In the genomic region with DNA sequence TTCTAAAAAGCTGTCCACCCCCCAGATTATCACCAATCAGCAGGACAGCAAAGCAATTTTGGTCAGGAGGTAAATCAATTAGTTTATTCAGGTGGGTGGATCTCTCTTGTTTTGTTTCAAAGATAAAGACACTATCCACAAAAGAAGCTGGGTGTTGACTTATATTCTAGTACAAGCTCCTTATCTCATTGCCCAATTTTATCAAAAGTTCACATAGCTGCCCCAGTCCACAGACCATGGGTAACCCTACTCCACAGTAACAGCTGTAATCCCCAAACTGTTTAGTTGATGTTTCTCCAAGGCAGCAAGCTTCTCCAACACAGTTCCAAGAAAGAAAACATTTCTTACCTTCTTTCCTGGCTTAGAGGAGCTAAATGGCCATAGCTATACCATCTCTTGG, we compare ENCODE assay signal across 20 mouse cellular contexts. TPM values are rescaled to one million over a fixed set of nuclear protein-coding genes. Genes with fewer than 3 reads are reported as not detected.
A peak's percentile ranks its signal among the peaks of the same experiment; 100 is the strongest.
DNase-seq lines count a peak whose midpoint lies in the region; ATAC-seq and TF ChIP-seq lines count a peak whose summit lies in the region.
"Had no signal": no experiment of that assay in that cellular context is flagged by ENCODE, and none has a peak within 500 bp of the region (broad histone marks: within the 10 kb centered on the region; RNA-seq: fewer than 3 reads in every experiment).

No protein-coding gene starts in this region.

- H3K4me3 ChIP-seq in MEL (ENCODE audit: control insufficient read depth in 1 of 2, insufficient read depth in 1 of 2, low read depth in 2 of 2, low read length in 2 of 2), result no peak overlapping the region
- H3K4me3 ChIP-seq in liver, embryonic 15.5 days (replicated peaks), result no peak overlapping the region
- H3K4me3 ChIP-seq in left cerebral cortex, adult 2 months, result no peak overlapping the region
- H3K4me3 ChIP-seq: embryonic facial prominence, embryonic 12.5 days; heart, embryonic 10.5 days; hindbrain, embryonic 13.5 days had no signal

- no peak overlapping the region for H3K9ac ChIP-seq in MEL (ENCODE audit: control insufficient read depth, low read depth, low read length, poor library complexity, severe bottlenecking)
- H3K9ac ChIP-seq in liver, embryonic 15.5 days, result no peak overlapping the region
- H3K9ac ChIP-seq: embryonic facial prominence, embryonic 12.5 days; hindbrain, embryonic 13.5 days had no signal

- peak; percentile 23 for DNase-seq in MEL (ENCODE audit: low read depth, low spot score)
- peak; percentile 14 for DNase-seq in c-Kit-positive CD71-positive TER-119-positive erythroid progenitor cells, embryonic 14.5 days (ENCODE audit: low spot score)
- DNase-seq in adrenal gland, postnatal 14 days, result no peak
- no peak for DNase-seq in heart, postnatal 10 days
- no peak for DNase-seq in left cerebral cortex, adult 2 months (ENCODE audit: extremely low spot score in 1 of 2, low spot score in 2 of 2)
- DNase-seq: adrenal gland, postnatal 25 days; cerebellum, adult 11 months; cerebellum, adult 8-10 months; cerebellum, postnatal 25 days; gastrocnemius, postnatal 10 days; heart, adult 18-20 months; heart, postnatal 14 days had no signal

- ATAC-seq in liver, embryonic 15.5 days (ENCODE audit: insufficient read depth), result peak; percentile 34; the same call in 1 of the 2 replicates
- ATAC-seq: activated CD4-positive, CD25-positive, alpha-beta regulatory T cell, adult 4 months; forebrain, embryonic 16.5 days; hindbrain, postnatal 0 days; Patski had no signal

- peaks cover 2% of the 10 kb centered on the region; the same call in 1 of the 2 replicates for H3K79me2 ChIP-seq in MEL (ENCODE audit: control insufficient read depth, insufficient read depth, low read length, poor library complexity)

- no peak for TF ChIP-seq CTCF in MEL (IDR thresholded peaks at IDR 0.05 in 2 of 3, conservative IDR thresholded peaks at IDR 0.05 in 1 of 3; ENCODE audit: control insufficient read depth in 1 of 3, insufficient read depth in 1 of 3, low read depth in 2 of 3, low read length in 3 of 3, poor library complexity in 1 of 3, severe bottlenecking in 1 of 3)
- TF ChIP-seq CTCF in left cerebral cortex, adult 2 months (IDR thresholded peaks at IDR 0.05), result no peak

- H3K36me3 ChIP-seq in MEL (ENCODE audit: control insufficient read depth in 1 of 2, insufficient read depth in 2 of 2, low read length in 2 of 2), result peaks cover 4 to 20% of the 10 kb centered on the region in 2 experiments; a peak in 3 of 4 replicates
- no peaks in the 10 kb centered on the region for H3K36me3 ChIP-seq in liver, embryonic 15.5 days (replicated peaks)

- peaks cover 15 to 23% of the 10 kb centered on the region in 2 experiments for H3K4me1 ChIP-seq in MEL (ENCODE audit: control insufficient read depth in 1 of 2, insufficient read depth in 2 of 2, low read length in 2 of 2)
- H3K4me1 ChIP-seq in liver, embryonic 15.5 days (replicated peaks), result peaks cover 23% of the 10 kb centered on the region
- H3K4me1 ChIP-seq: embryonic facial prominence, embryonic 12.5 days; heart, embryonic 10.5 days; hindbrain, embryonic 13.5 days had no signal

- H3K27ac ChIP-seq in MEL (ENCODE audit: control insufficient read depth, low read depth, low read length), result peak overlapping the region; percentile 21; the same call in 1 of the 2 replicates
- H3K27ac ChIP-seq in liver, embryonic 15.5 days (replicated peaks), result no peak overlapping the region
- no peak overlapping the region for H3K27ac ChIP-seq in left cerebral cortex, adult 2 months
- H3K27ac ChIP-seq: embryonic facial prominence, embryonic 12.5 days; heart, embryonic 10.5 days; hindbrain, embryonic 13.5 days; hindbrain, postnatal 0 days had no signal

- no peak for TF ChIP-seq RAD21 in MEL (IDR thresholded peaks at IDR 0.05; ENCODE audit: low read depth, low read length)

- peak; percentile 35 to 58; a peak in 3 of 4 replicates for TF ChIP-seq EP300 in MEL (IDR thresholded peaks at IDR 0.05; ENCODE audit: low read depth in 1 of 2, low read length in 2 of 2)

- H3K9me3 ChIP-seq in MEL (replicated peaks; ENCODE audit: insufficient read depth, low read length), result no peaks in the 10 kb centered on the region
- H3K9me3 ChIP-seq in liver, embryonic 15.5 days (replicated peaks), result no peaks in the 10 kb centered on the region
- H3K9me3 ChIP-seq: embryonic facial prominence, embryonic 12.5 days; heart, embryonic 10.5 days; hindbrain, embryonic 13.5 days had no signal

- no peak overlapping the region for H3K4me2 ChIP-seq in liver, embryonic 15.5 days
- H3K4me2 ChIP-seq: embryonic facial prominence, embryonic 12.5 days; hindbrain, embryonic 13.5 days had no signal

- intact Hi-C loops in heart, postnatal 10 days (cut with DNase I), result no loop called here
- intact Hi-C loops in left cerebral cortex, adult 2 months (cut with DNase I), result no loop called here

- TF ChIP-seq POLR2A in MEL (IDR thresholded peaks at IDR 0.05; ENCODE audit: control insufficient read depth in 1 of 2, insufficient read depth in 1 of 2, low read depth in 1 of 2, low read length in 2 of 2, poor library complexity in 1 of 2), result no peak

- no peaks in the 10 kb centered on the region for H3K27me3 ChIP-seq in MEL (ENCODE audit: control insufficient read depth in 1 of 2, insufficient read depth in 2 of 2, low read length in 2 of 2)
- no peaks in the 10 kb centered on the region for H3K27me3 ChIP-seq in liver, embryonic 15.5 days
- H3K27me3 ChIP-seq: embryonic facial prominence, embryonic 12.5 days; hindbrain, embryonic 13.5 days had no signal

TF ChIP-seq in MEL, 35 proteins besides CTCF, POLR2A, EP300 and RAD21:
- TF ChIP-seq MXI1 (IDR thresholded peaks at IDR 0.05; ENCODE audit: low read depth, low read length) (no peak), ETS1 (IDR thresholded peaks at IDR 0.05; ENCODE audit: low read depth, low read length) (peak; percentile 77), SIN3A (IDR thresholded peaks at IDR 0.05; ENCODE audit: low read length) (0 out of 2 replicates have a peak, but pooled peaks have one; percentile 16), TCF12 (IDR thresholded peaks at IDR 0.05; ENCODE audit: low read depth, low read length) (peak; percentile 53; the same call in 1 of the 2 replicates), GATA1 (IDR thresholded peaks at IDR 0.05; ENCODE audit: low read depth, low read length) (peak; percentile 68), ELF1 (IDR thresholded peaks at IDR 0.05; ENCODE audit: low read depth, low read length) (no peak), E2F4 (IDR thresholded peaks at IDR 0.05; ENCODE audit: borderline replicate concordance, low read depth, low read length) (no peak), RCOR1 (IDR thresholded peaks at IDR 0.05; ENCODE audit: low read depth, low read length) (0 out of 2 replicates have a peak, but pooled peaks have one; percentile 26)
TF ChIP-seq in MEL: peak in this region for 5.

RNA-seq across cellular contexts. Expression of gene Tle4, which starts 21.5 kb away (rescaled TPM):
- 6.0 and 8.1 TPM in 2 replicates for total RNA-seq in MEL (2012; rRNA removed)
- 10 to 100 TPM; 14.0 to 42.5 TPM for polyA plus RNA-seq in MEL (2012; ENCODE audit: insufficient read depth in 1 of 2, insufficient read length in 2 of 2, low read depth in 1 of 2, low replicate concordance in 2 of 2, missing spikeins in 1 of 2)
- polyA plus RNA-seq in liver, embryonic 15.5 days (2015; fragmentation: Nextera tagmentation; extraction: Ambion mirVana), result 4.6 TPM in 2 replicates
- 13.0 and 14.2 TPM in 2 replicates for total RNA-seq in adrenal gland, postnatal 14 days (2021)
- 10 to 100 TPM; 10.8 to 12.1 TPM for total RNA-seq in heart, postnatal 10 days (2021)
- total RNA-seq in left cerebral cortex, adult 2 months (2021), result 10 to 100 TPM; 36.0 to 39.1 TPM

Comparison
In these comparisons a context has a peak if more than half of its experiments do, and no peak if none do; other contexts are left out.
1. DNase-seq: peak in MEL (single experiment) and c-Kit-positive CD71-positive TER-119-positive erythroid progenitor cells, embryonic 14.5 days (single experiment); none in adrenal gland, postnatal 14 days (single experiment), heart, postnatal 10 days (0 of 2) and left cerebral cortex, adult 2 months (0 of 2).